Mouse (Mus musculus) left cerebral cortex, postnatal 4 days (tissue): ENCODE data around the gene Gm20716. TPM values are rescaled to one million over a fixed set of nuclear protein-coding genes. Genes with fewer than 3 reads are reported as not detected.
A peak's percentile ranks its signal among the peaks of the same experiment; 100 is the strongest.

ENCODE experiments used
- DNase-seq: peaks from one replicate; pipeline ENCODE4 v3.0.0-alpha.2; 2022
- intact Hi-C: fragments of 180-260 bp; cut with DNase I; formaldehyde crosslinking; loops from one replicate; pipeline ENCODE4 v1.15.1; 2025
- total RNA-seq, 2 experiments: library from RNA; stranded (reverse); gene quantifications; 2 replicates each; pipeline ENCODE4 v1.2.3; 2021

Gene Gm20716
- total RNA-seq, result 10 to 100 TPM; 28.5 to 33.7 TPM

DNA sequence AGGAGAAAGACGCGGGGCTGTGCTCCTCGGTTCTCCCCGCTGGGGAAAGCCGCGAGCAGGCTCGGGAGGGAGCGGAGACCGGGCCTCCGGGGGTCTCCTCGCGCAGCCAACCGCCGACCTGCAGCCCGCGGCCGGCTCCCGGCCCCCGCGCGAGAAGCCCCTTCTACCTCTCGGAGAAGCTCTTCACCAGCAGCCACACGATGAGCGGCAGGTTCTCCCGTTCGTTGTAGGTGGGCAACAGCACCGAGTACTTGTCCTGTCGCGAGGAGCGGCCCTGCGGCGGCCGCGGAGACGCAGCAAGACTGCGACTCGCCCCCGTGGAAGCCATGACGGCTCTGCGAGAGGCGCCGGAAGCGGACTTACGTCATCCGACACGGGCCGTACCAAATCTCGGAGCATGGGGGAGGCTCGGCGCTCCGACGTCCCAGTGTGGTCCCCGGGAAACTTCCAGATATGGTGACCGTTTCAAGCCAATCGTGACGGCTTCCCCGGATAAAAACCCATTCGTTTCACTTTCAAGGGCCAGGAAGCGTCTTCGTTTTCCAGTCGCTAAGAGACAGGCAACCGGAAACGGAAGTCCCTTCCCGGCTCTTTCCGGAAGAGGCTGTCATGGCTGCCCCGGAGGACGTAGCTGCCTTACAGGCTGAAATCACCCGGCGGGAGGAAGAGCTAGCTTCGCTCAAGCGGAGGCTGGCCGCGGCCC lies at the start of gene Gm20716, which contains the start of the genes Dpm1 and Mocs3:
Gene Gm20716, minus strand, starts transcription at position 339 of the 703 bp plus-strand sequence.
Gene Dpm1, minus strand, starts transcription at position 566 of the 703 bp plus-strand sequence.
Gene Mocs3, plus strand, starts transcription at position 597 of the 703 bp plus-strand sequence.
- peak; percentile 81 for DNase-seq
- intact Hi-C loops, result no loop called here

DNA sequence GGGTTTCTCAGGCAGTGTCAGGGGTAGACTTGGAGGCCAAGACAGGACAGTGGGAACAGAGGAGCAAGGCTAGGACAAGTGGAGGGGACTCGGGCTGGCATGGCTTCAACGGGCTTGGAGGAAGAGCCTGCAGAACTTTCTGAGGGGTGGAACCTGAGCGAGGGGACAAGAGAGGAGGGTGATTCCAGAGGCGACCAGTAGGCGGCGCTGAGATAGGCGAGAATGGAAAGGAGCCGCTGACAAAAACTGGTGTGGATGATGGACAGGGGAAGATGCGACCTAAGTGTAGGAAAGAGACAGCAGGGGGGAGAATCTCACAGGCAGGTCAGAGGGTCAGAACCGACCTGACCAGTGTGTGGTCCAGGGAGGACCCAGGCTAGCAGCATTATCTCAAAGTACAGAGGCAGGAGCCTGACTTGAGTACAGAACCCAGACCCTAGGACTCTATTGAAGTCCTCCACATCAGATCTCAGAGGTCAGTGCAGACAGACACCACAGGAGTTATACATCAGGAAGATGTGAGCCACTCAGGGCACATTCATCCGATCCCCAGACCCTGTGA lies 44.3 kb upstream of the Gm20716 start:
- intact Hi-C loops, result no loop called here

DNA sequence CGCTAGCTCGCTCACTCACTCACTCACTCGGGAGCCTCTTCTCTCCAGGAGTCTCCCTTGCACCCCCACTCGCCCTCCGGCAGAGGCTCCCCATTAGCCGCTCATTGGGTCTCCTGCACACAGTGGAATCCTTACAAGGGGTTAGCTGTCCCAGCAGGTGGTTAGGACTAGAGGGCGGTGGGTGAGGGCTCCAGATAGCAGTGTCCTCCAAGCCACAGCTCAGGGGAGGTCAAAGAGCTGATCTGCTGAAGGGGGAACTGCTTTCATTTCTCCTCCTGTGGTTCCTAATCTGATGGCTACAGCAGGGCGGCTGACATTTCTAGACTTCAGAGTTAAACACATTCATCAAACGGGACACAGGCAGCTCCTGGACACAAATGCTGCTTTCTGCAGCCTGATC lies 43.2 kb upstream of the Gm20716 start:
- DNase-seq, result no peak
- intact Hi-C loops, result no loop called here

More for the DNA sequence above, 44.3 kb upstream of the Gm20716 start:
- DNase-seq, result peak; percentile 78

DNA sequence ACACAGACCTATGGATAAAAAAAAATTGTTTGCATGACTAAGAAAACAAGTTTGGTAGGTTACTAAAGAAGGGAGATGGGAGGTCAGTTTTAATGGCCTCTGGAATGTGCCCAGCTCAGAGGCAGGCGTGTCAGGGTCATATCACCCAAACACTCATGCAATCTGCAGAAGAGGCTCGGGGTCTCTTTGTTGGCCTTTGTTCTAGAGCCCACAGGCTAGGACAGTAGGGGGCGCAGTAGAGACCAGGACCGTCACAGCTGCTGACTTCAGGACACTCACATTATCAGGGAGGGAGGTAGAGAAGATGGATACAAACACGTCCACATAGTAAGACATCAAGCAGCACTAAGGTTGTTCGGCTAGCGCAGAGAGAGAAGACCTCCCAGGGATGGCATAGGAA lies 37.9 kb upstream of the Gm20716 start:
- intact Hi-C loops, result no loop called here
- DNase-seq, result peak; percentile 50

DNA sequence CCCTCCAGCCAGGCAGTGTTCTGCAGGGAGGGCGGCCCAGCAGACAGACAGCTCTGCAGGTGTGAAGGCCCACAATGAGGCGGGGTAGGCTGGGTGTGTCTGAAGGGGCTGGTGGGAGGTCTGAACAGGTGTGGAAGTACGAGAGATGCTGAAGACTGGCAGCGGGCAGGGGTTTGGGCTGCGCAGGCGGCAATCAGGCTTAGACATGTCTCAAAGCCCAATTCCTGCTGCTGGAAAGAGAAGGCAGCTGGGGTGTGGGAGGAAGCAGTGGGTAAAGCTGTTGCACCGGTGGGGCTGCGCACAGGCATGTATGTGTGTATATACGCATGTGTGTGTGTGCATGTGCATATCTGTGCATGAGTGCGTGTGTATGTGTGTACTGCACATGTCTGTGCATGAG lies 30.7 kb upstream of the Gm20716 start:
- no peak for DNase-seq
- intact Hi-C loops, result no loop called here

DNA sequence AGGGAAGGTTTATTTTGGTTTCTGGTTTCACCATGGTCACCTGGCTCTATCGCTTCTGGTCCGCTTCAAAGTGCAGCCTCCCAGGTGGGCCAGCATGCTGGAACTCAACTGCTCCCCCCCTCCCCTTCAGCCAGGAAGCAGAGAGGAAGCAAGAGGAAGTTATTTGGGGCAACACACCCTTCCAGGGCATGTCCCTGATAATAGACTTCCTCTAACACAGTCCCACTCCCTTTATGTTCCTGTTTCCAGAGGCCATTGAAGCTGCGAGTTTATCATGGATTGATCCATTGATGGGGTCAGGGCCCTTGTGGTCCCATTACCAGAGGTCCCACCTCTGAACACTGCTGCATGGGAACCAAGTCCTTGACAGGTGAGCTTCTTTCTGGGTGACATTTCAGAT lies 30.0 kb upstream of the Gm20716 start:
- intact Hi-C loops, result no loop called here
- DNase-seq, result no peak

DNA sequence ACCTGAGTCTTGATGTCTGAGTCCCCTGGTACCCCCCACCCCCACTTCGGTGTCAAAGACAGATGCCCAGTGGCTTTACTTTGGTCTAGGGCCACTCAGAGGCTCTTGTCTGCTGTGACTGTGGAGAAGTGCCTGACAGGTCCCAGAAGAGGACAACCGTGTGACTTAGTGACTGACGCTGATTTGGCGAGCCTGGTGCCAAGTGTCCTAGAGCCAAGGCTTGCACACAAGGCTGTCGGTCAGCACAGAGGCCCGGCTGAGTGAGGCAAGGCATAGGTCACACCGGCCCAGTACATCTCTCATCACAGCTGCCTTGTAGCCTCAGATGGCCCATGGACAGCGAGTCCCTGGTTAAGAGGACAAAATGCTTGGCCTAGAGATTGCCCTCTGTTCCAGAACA lies 28.9 kb upstream of the Gm20716 start:
- DNase-seq, result no peak
- intact Hi-C loops, result no loop called here

DNA sequence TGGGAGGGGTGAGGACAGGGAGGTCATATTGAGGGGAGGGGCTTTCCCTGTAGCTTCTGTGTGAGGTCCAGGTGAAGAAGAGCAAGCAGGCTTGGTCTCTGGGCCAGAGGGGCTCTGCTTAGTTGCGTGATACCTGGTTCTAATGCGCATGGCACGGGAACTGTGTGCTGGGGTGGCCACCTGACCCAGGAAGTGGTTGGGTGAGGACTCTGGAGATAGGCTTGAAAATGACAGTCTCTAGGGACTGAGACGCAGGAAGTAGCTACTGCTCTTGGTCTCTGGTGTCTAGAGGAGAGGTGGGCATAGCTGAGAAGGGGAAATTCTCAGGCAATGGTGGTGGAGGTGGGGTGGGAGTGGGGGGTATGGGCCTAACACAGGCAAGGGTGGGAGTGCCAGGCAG lies 27.0 kb upstream of the Gm20716 start:
- intact Hi-C loops, result no loop called here
- DNase-seq, result no peak

DNA sequence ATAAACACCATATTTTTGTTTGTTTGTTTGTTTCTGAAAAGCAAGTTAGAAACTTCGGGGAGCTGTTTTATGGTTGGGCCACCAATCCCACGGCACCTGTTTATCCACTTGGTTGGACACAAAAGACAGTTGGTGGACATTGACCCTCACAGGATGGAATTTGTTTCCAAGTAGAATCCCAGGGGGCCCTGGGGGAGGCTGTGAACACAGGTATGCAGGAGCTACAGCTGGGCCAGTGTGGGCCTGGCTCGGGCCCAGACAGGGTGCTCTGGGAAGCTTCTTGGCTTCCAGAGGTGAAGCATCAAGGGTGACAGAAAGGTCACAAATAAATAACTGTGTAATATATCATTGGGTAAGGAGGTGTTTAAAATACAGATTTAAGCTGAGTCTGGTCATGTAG lies 26.3 kb upstream of the Gm20716 start:
- intact Hi-C loops, result no loop called here
- DNase-seq, result no peak

DNA sequence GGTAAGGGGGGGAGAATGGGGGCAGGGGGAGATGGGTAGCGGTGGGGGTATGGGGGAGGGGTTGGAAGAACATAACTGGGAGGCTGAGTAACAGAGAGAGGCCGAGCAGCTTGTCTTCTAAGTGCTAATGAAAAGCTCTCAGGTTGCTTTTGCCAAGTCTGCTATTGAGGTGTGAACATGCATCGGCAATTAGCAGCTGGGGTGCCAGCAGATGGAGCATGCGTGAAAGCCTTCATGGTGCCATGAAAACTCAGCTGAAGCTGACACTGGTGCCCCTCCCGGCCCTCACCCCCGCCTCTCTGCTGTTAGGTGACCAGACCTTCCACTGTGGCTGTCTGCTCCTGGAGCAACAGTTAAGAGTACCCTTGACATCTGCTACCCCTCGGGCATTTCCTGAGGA lies 23.7 kb upstream of the Gm20716 start:
- intact Hi-C loops, result loop anchor here (5.0 kb wide), 2 partner anchors 373 to 393 kb away; no protein-coding TSS in a partner anchor
- peak; percentile 62 for DNase-seq

DNA sequence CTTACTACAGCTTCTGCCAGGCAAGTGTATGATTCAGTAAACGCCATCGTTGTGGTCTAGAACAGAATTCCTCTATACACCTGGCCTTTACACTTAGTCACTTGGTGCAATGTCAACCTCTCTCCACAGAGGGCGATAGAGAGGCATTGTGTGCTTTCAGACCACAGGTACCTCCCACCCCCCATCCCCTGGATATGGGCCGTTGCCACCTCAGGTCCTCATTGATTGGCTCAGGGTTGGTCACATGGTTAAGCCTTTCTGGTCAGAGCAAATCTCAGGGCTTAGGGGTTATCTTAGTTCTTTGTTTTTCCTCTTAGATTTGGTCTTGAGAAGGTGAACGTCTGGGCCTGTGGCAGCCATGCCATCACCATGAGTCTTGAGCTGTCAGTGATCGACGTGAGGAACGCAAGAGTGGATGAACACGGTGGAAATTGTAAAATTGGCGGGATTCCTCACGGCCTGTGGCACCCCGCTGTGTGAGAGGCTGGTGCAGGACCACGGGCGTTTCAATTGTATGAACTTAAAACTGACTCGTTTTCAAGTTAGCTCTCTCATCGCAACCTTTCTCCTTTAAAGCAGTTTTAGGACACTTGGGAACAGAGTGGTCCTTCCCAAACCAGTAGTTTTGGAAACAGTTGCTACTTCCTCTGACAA lies 22.6 kb upstream of the Gm20716 start:
- peak; percentile 51 for DNase-seq
- intact Hi-C loops, result loop anchor here (1.0 to 5.0 kb wide), 3 partner anchors 193 to 395 kb away; no protein-coding TSS in a partner anchor

DNA sequence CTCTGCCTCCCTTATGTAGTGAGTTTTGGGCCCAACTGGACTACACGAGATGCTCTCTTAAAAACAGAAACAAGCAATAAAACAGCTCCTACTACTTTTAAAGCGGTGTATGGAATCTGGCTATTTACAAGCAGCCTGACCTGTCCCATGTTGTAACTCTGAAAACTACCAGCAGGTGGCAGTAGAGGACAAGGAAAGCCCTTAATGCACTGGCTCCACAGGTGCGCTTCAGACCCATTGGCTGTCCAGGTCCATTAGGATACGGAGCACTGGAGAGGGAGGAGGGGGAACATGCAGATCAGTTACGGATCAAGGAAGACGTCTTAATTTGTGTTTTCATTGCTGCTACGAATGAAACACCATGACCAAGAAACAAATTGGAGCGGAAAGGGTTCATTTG lies 20.1 kb upstream of the Gm20716 start:
- DNase-seq, result peak; percentile 87
- intact Hi-C loops, result loop anchor here (5.0 kb wide), 2 partner anchors 377 to 397 kb away; no protein-coding TSS in a partner anchor

DNA sequence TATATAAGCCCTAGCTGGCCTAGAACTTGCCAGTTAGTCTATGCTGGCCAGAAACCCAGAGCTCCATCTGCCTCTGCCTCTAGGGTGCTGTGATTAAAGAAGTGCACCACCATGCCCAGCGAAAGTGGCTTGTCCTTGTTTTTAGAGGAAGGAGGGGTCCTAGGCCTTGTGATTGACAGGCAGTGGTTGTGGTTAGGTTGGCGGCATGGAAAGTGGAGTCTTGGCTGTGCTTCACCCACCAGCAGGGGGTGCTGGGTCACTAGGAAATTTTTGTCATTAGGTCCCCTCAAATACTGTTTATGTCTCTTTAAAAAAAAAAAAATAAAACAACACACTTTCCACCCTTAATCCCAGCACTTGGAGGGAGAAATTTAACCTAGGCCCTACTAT lies 18.7 kb upstream of the Gm20716 start:
- peak; percentile 72 for DNase-seq
- intact Hi-C loops, result no loop called here

DNA sequence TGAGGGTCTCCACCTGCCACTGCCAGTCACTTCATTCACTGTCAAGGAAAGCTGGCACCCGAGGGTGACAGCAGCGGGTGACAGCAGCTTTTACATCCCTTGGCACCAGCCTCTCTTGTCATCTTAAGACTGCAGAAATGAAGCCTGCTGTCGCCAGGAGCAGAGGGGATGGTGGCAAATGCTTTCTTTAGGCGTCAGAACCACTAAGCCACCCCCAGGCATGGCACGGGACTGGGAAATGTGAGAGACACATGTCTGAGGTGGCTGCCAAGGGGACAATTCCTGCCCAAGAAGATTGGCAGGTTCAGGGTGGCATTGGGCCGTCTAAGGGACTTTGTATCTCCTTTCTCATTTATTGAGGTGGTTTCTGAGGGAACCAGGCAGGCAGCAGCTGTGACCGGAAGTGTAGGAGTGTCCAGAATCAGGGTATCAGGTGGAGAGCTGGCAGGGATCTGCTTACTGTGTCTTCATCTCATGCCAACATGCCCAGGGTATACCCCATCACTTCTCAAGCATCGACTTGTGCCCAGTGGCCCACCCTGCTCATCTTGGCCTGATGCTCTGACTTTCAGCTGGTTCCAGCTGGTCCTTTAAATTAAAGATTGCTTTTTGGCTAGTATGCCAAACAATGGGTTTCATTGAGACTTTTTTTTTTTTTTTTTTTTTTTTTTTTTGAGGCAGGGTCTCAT lies 18.1 kb upstream of the Gm20716 start:
- DNase-seq, result peak; percentile 84
- intact Hi-C loops, result no loop called here

DNA sequence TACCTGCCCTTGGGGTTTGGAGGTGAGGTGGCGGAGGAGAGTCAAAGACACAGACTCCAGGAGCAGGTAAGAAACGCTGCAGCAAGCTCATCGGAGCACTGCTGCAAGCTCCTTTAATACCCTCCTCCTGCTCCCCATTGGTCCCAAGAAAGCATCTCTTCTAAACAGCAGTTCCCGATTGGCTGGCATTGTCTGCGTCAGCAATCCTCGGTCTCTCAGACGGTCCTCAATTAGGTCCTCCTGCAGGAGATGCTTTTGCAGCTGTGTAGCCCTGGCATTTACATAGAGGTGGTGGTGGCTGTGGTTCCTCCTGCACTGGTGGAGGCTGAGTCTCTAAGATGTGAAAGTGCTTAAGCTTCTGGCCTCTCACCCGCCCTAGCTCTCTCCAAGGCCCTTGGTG lies 15.4 kb upstream of the Gm20716 start:
- no peak for DNase-seq
- intact Hi-C loops, result no loop called here

DNA sequence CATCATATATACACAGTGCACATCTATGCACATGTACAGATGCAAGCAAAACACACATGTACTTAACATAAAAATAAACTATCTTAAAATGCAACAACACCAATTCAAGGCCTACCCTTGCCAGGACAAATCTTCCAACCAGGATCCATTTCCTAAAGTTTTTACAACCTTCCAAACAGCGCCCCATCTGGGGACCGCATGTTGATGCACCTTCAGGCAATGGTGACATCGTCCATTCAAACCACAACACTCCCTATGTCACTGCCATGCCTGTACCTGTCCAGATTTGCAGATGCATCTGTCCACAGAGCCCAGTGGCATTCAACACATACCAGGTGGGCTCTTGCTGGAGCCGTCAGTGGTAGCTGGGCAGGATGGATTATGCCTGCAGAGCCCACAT lies 13.1 kb upstream of the Gm20716 start:
- intact Hi-C loops, result no loop called here
- DNase-seq, result no peak

DNA sequence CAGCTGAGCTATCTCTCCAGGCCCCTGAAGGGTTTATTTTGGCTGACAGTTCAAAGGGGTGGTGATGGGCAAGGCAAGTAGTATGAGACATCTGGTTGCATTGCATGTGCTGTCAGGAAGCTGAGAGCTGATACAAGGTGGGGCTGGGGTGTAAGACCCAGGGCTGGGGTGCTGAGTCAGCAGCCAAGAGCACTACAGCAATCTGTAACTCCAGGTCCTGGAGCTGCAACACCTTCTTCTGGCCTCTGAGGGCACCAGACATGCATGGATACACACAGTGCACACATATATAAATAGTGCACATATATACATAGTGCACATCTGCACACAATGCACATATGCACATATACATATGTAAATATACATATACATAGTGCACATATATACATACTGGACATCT lies 12.7 kb upstream of the Gm20716 start:
- no peak for DNase-seq
- intact Hi-C loops, result no loop called here

DNA sequence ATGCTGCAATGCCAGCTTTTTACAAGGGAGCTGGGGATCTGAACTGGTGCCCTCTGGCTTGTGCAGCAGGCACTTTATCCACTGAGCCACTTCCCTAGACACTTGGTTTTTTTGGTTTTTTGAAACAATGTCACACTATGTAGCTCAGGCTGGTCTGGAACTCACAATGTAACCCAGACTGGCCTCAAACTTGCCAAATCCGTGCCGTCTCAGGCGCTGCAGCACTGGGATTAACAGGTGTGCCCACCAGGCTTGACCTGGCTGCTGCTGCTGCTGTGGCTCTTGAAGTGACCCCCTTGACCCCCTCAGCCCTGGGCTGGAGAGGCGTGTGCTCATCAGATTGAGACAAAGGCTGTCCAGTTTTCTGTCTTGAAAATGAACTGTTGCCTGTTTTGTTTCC lies 8.2 kb upstream of the Gm20716 start:
- intact Hi-C loops, result no loop called here
- no peak for DNase-seq

DNA sequence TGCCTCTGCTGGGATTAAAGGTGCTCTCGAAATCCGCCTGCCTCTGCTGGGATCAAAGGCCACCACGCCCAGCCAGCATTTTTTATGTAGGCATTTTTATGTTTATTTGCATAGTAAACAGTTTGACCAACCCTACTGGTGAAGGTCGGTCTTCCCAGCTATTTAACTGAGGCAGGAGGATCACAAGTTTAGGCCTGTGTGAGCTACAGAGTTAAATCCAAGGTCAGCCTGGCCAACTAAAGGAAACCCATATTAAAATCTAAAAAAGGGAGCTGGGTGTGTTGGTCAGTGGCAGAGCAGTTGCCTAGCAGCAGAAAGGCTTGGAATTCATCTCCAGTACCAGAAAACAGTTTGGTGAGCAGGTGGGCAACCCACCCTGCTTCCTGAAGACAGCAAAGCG lies 3.1 kb upstream of the Gm20716 start:
- DNase-seq, result no peak
- intact Hi-C loops, result no loop called here

DNA sequence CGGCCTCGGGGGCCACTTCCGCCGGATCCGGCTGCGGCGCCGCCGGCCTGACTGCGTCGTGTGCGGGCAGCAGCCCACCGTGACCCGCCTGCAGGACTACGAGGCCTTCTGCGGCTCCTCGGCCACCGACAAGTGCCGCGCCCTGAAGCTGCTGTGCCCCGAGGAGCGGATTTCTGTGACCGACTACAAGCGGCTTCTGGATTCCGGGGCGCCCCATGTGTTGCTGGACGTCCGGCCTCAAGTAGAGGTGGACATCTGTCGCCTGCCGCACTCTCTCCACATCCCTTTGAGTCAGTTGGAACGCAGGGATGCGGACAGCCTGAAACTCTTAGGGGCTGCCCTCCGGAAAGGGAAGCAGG lies 1.3 kb upstream of the Gm20716 start:
- intact Hi-C loops, result no loop called here
- no peak for DNase-seq

DNA sequence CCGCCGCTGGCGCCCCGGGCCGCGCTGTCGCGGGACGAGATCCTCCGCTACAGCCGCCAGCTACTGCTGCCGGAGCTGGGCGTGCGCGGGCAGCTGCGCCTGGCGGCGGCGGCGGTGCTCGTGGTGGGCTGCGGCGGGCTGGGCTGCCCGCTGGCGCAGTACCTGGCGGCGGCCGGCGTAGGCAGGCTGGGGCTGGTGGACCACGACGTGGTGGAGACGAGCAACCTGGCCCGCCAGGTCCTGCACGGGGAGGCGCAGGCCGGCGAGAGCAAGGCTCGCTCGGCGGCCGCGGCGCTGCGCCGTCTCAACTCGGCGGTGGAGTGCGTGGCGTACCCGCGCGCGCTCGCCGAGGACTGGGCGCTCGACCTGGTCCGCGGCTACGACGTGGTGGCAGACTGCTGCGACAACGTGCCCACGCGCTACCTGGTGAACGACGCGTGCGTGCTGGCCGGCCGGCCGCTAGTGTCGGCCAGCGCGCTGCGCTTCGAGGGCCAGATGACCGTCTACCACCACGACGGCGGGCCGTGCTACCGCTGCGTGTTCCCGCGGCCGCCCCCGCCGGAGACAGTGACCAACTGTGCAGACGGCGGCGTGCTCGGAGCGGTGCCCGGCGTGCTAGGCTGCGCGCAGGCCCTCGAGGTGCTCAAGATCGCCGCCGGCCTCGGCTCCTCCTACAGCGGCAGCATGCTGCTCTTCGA lies 758 bp upstream of the Gm20716 start:
- DNase-seq, result no peak
- intact Hi-C loops, result no loop called here
